Mouse (Mus musculus): ENCODE data around the gene Irs2. TPM values are rescaled to one million over a fixed set of nuclear protein-coding genes. Genes with fewer than 3 reads are reported as not detected.

The Irs2 gene
- polyA plus RNA-seq, 1 experiment from 2014 or later: 7.7 TPM

DNA sequence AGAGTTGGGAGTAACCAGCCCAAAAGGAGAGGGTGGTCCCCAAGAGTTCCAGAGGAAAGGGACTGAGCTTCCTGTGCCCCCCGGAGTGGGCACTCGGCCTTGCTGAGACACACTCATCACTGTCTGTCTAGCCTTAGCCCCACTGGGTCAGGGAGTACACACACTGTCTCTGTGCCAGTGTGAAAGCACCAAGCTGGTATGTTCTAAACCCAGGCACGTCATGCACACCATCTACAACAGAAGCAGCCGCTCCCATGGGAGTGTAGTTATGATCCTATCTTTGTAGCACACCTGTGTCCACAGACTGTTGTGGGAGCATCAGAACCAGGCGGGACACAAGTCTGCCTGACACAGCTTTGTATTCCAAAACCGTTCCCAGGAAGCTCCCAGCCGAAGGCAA, 31.8 kb upstream of the Irs2 start:
- no peaks in the 10 kb centered on the region for H3K4me1 ChIP-seq (replicated peaks; ENCODE audit: control insufficient read depth, insufficient read depth, low read length)
- no peak overlapping the region for H3K4me2 ChIP-seq (ENCODE audit: low read depth, low read length, severe bottlenecking)
- no peaks in the 10 kb centered on the region for H3K36me3 ChIP-seq (ENCODE audit: control insufficient read depth, insufficient read depth, low read length)
- no peaks in the 10 kb centered on the region for H3K27me3 ChIP-seq (ENCODE audit: control insufficient read depth, insufficient read depth, low read length)
- DNase-seq (ENCODE audit: low spot score) (no peak), ATAC-seq (replicated peaks; ENCODE audit: low FRiP score) (no peak)
- WGBS: 92% methylated on average over 7 of the region's 7 CpGs
- H3K9ac ChIP-seq (ENCODE audit: low read length): no peak overlapping the region
- no peak overlapping the region for H3K4me3 ChIP-seq (ENCODE audit: low read depth, low read length)
- no peaks in the 10 kb centered on the region for H3K9me3 ChIP-seq (ENCODE audit: control insufficient read depth, low read length)
- H3K27ac ChIP-seq (ENCODE audit: low read depth, low read length): no peak overlapping the region

DNA sequence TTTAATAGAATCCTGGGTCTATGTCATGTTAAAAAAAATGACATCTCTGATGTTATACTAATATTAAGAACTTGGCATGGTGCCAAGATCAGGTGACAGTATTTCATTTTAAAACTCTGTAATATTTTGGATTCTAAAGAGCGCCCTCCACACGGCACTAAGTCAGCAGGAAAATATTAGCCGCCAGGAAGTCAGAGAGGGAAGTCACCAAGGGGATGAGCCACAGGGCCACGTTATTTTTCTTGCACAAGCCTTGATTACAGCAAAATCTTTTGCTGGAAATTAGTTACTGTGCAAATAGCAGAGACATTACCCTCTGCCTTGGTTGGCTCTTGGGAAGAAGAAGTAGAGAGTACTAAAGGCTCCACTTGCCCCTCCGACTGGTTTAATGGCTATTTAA, 30.5 kb upstream of the Irs2 start:
- WGBS: 90% methylated on average over 5 of the region's 5 CpGs
- no peak overlapping the region for H3K9ac ChIP-seq (ENCODE audit: low read length)
- no peak overlapping the region for H3K27ac ChIP-seq (ENCODE audit: low read depth, low read length)
- no peak overlapping the region for H3K4me2 ChIP-seq (ENCODE audit: low read depth, low read length, severe bottlenecking)
- no peaks in the 10 kb centered on the region for H3K9me3 ChIP-seq (ENCODE audit: control insufficient read depth, low read length)
- H3K36me3 ChIP-seq (ENCODE audit: control insufficient read depth, insufficient read depth, low read length): no peaks in the 10 kb centered on the region
- no peak for DNase-seq (ENCODE audit: low spot score)
- H3K27me3 ChIP-seq (ENCODE audit: control insufficient read depth, insufficient read depth, low read length): no peaks in the 10 kb centered on the region
- no peaks in the 10 kb centered on the region for H3K4me1 ChIP-seq (replicated peaks; ENCODE audit: control insufficient read depth, insufficient read depth, low read length)
- H3K4me3 ChIP-seq (ENCODE audit: low read depth, low read length): no peak overlapping the region
- no peak for ATAC-seq (replicated peaks; ENCODE audit: low FRiP score)

DNA sequence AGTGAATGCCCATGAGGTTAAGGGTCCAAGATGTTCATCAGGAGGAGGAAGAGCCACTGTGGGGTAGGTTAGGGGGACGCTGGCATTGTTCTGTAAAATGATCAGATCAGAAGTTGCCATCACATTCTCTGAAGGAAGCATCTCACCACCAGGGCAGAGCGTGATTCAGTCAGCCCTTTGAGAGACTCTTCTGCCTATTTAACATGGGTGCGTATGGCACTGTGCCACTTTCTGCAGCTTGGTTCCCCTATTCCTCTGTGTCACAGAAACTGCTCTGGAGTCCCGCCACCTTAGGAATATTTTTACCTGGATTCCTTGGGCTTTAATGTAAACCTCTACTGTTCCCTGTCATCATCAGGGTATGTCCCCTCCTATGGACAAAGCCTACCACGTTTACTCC, 30.1 kb upstream of the Irs2 start:
- Histone ChIP-seq H3K36me3 (ENCODE audit: control insufficient read depth, insufficient read depth, low read length) (no peaks in the 10 kb centered on the region), H3K27me3 (ENCODE audit: control insufficient read depth, insufficient read depth, low read length) (no peaks in the 10 kb centered on the region), H3K9me3 (ENCODE audit: control insufficient read depth, low read length) (no peaks in the 10 kb centered on the region), H3K4me1 (replicated peaks; ENCODE audit: control insufficient read depth, insufficient read depth, low read length) (no peaks in the 10 kb centered on the region), H3K9ac (ENCODE audit: low read length) (no peak overlapping the region), H3K4me2 (ENCODE audit: low read depth, low read length, severe bottlenecking) (no peak overlapping the region), H3K27ac (ENCODE audit: low read depth, low read length) (no peak overlapping the region), H3K4me3 (ENCODE audit: low read depth, low read length) (no peak overlapping the region)
- no peak for DNase-seq (ENCODE audit: low spot score)
- no peak for ATAC-seq (replicated peaks; ENCODE audit: low FRiP score)
- WGBS: 90% methylated on average over 5 of the region's 5 CpGs

DNA sequence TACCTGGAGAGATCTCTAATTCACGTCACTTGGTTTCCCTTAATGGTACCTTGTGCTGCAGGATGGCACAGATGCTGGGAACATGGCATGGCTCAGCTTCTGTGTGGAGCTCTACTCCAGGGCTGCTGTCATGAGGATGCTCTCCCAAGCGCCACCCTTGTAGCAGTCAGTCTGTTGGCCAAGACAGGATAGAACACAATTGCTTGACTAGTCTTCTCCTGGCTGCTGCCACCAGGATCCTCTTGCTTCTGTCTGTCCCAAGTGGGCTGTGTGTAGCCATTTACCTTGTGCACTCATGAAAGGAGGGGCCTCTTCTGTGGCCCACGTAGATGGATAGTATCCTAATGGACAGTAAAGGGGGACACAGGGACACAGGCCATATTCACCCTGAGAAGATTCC, 28.5 kb upstream of the Irs2 start:
- no peak overlapping the region for H3K27ac ChIP-seq (ENCODE audit: low read depth, low read length)
- no peaks in the 10 kb centered on the region for H3K27me3 ChIP-seq (ENCODE audit: control insufficient read depth, insufficient read depth, low read length)
- no peaks in the 10 kb centered on the region for H3K4me1 ChIP-seq (replicated peaks; ENCODE audit: control insufficient read depth, insufficient read depth, low read length)
- DNase-seq (ENCODE audit: low spot score) (peak; percentile 21), ATAC-seq (replicated peaks; ENCODE audit: low FRiP score) (no peak)
- no peaks in the 10 kb centered on the region for H3K9me3 ChIP-seq (ENCODE audit: control insufficient read depth, low read length)
- no peak overlapping the region for H3K9ac ChIP-seq (ENCODE audit: low read length)
- no peak overlapping the region for H3K4me2 ChIP-seq (ENCODE audit: low read depth, low read length, severe bottlenecking)
- 85% methylated on average over 3 of the region's 3 CpGs for WGBS
- no peaks in the 10 kb centered on the region for H3K36me3 ChIP-seq (ENCODE audit: control insufficient read depth, insufficient read depth, low read length)
- H3K4me3 ChIP-seq (ENCODE audit: low read depth, low read length): no peak overlapping the region

DNA sequence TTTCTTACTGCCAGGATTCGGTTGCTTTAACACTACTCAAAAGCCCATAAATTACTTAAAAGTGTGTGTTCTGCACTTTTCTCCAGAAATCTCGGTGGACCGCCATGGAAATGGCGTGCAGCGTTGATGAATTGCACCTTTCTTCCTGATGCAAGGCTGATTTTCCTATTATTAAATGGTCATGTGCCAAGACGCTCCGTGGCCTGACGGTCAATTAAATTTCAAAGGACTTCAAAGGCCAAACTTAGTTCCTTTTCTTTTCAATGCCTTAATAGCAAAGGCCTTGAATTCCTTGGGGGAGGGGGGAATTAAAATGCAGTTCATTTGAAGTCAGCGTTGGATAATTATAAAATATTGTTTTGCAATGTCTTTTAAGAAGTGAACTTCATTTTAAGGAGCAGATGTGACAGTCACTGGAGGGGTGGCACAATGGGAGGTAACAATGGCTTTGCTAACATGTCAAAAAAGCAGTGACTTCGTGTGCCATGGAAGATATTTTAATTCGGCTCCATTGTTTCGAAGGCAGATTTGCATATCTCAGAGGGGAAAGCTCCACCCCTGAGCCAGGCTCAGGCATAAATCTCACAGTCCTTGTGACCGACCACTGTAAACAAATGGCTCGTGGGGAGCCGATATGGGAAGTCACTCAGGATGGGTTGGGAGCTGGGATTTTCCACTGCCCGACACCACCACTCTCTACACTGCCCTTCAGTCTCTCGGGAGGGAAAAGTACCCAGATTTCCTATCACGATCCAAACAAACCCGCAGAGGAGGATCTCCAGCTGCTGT, 27.6 kb upstream of the Irs2 start:
- Histone ChIP-seq H3K27me3 (ENCODE audit: control insufficient read depth, insufficient read depth, low read length) (no peaks in the 10 kb centered on the region), H3K4me2 (ENCODE audit: low read depth, low read length, severe bottlenecking) (peak overlapping the region; percentile 34; the same call in 1 of the 2 replicates), H3K4me3 (ENCODE audit: low read depth, low read length) (no peak overlapping the region), H3K9me3 (ENCODE audit: control insufficient read depth, low read length) (no peaks in the 10 kb centered on the region), H3K27ac (ENCODE audit: low read depth, low read length) (no peak overlapping the region), H3K36me3 (ENCODE audit: control insufficient read depth, insufficient read depth, low read length) (no peaks in the 10 kb centered on the region), H3K4me1 (replicated peaks; ENCODE audit: control insufficient read depth, insufficient read depth, low read length) (no peaks in the 10 kb centered on the region), H3K9ac (ENCODE audit: low read length) (no peak overlapping the region)
- peak; percentile 53 for DNase-seq (ENCODE audit: low spot score)
- ATAC-seq (replicated peaks; ENCODE audit: low FRiP score): 0 out of 2 replicates have a peak, but pooled peaks have one; percentile 42
- WGBS: 21% methylated on average over 19 of the region's 19 CpGs

DNA sequence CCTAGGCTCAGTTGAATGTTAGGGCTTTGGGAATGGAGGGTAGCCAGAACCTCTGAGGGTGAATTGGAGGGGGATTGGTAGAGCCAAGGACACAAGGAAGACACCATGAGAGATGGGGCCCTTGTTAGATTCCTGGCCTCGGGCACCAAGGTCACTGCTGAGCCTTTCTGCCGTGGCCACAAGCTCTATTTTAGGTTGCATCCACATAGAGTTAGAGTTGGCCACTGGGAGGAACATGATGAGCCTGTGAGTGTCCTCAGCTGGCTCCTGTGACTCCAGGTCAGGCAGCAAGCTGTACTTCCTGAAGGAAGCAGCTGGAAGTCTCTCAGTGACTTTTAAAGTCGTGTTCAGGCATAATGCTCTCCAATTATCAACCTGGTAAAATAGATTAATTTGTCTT, 16.6 kb upstream of the Irs2 start:
- Histone ChIP-seq H3K4me3 (ENCODE audit: low read depth, low read length) (no peak overlapping the region), H3K9ac (ENCODE audit: low read length) (no peak overlapping the region), H3K27ac (ENCODE audit: low read depth, low read length) (no peak overlapping the region), H3K4me2 (ENCODE audit: low read depth, low read length, severe bottlenecking) (no peak overlapping the region), H3K9me3 (ENCODE audit: control insufficient read depth, low read length) (no peaks in the 10 kb centered on the region), H3K36me3 (ENCODE audit: control insufficient read depth, insufficient read depth, low read length) (no peaks in the 10 kb centered on the region), H3K27me3 (ENCODE audit: control insufficient read depth, insufficient read depth, low read length) (no peaks in the 10 kb centered on the region), H3K4me1 (replicated peaks; ENCODE audit: control insufficient read depth, insufficient read depth, low read length) (no peaks in the 10 kb centered on the region)
- 70% methylated on average over 3 of the region's 3 CpGs for WGBS
- no peak for DNase-seq (ENCODE audit: low spot score)
- no peak for ATAC-seq (replicated peaks; ENCODE audit: low FRiP score)

DNA sequence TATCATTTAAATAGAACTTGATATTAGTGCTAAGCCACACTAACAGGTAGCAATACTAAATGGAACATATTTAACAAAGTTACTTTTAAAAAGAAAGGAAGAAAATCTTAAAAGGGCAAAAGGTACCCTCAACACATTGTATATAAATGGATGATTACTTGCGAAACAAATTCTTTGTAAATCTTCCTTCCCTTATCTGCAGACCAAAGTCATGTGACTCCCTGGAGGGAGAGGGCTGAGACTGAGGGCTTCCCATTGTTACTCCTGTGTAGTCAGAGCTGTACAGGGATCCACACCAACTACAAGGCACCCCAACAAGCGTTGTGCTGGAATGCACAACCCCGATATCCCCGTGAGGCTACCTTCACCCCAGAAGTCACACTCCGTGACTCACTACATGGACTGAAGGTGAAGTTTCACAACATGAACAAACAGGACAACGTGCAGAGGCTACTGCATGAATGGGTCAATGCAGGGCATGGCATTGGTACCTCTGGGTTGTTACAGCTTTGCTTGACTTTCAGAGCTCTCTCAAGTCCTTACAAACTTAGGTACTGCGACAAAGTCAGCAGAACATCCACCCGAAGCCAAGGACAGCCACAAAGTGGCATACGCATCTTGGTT, 12.8 kb upstream of the Irs2 start:
- ATAC-seq (replicated peaks; ENCODE audit: low FRiP score): no peak
- 91% methylated on average over 9 of the region's 9 CpGs for WGBS
- no peak for DNase-seq (ENCODE audit: low spot score)

DNA sequence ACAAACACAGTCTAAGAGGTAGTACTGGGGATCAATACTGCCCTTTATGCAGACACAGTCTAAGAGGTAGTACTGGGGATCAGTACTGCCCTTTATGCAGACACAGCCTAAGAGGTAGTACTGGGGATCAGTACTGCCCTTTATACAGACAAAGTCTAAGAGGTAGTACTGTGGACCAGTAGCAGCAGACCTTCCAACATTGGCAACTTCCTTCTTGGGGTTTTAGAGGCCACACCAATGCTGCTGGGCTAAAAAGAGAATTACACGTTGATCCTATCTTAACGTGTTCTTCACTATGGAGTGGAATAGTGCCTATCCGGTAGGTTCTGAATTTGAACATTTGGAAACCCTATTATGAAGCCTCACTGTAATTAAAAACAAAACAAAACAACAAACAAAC, 7.4 kb upstream of the Irs2 start:
- DNase-seq (ENCODE audit: low spot score) (no peak), ATAC-seq (replicated peaks; ENCODE audit: low FRiP score) (no peak)
- no peak overlapping the region for H3K4me2 ChIP-seq (ENCODE audit: low read depth, low read length, severe bottlenecking)
- H3K4me1 ChIP-seq (replicated peaks; ENCODE audit: control insufficient read depth, insufficient read depth, low read length): no peaks in the 10 kb centered on the region; the same call in 1 of the 2 replicates
- no peak overlapping the region for H3K4me3 ChIP-seq (ENCODE audit: low read depth, low read length)
- H3K27ac ChIP-seq (ENCODE audit: low read depth, low read length): no peak overlapping the region
- no peak overlapping the region for H3K9ac ChIP-seq (ENCODE audit: low read length)
- no peaks in the 10 kb centered on the region for H3K9me3 ChIP-seq (ENCODE audit: control insufficient read depth, low read length)
- WGBS: 90% methylated on average over 3 of the region's 3 CpGs
- no peaks in the 10 kb centered on the region for H3K27me3 ChIP-seq (ENCODE audit: control insufficient read depth, insufficient read depth, low read length)
- no peaks in the 10 kb centered on the region for H3K36me3 ChIP-seq (ENCODE audit: control insufficient read depth, insufficient read depth, low read length)

More for the DNA sequence above, 12.8 kb upstream of the Irs2 start:
- Histone ChIP-seq H3K4me3 (ENCODE audit: low read depth, low read length) (no peak overlapping the region), H3K4me2 (ENCODE audit: low read depth, low read length, severe bottlenecking) (no peak overlapping the region), H3K27me3 (ENCODE audit: control insufficient read depth, insufficient read depth, low read length) (no peaks in the 10 kb centered on the region), H3K9me3 (ENCODE audit: control insufficient read depth, low read length) (no peaks in the 10 kb centered on the region), H3K4me1 (replicated peaks; ENCODE audit: control insufficient read depth, insufficient read depth, low read length) (no peaks in the 10 kb centered on the region), H3K36me3 (ENCODE audit: control insufficient read depth, insufficient read depth, low read length) (no peaks in the 10 kb centered on the region), H3K9ac (ENCODE audit: low read length) (no peak overlapping the region), H3K27ac (ENCODE audit: low read depth, low read length) (no peak overlapping the region)

DNA sequence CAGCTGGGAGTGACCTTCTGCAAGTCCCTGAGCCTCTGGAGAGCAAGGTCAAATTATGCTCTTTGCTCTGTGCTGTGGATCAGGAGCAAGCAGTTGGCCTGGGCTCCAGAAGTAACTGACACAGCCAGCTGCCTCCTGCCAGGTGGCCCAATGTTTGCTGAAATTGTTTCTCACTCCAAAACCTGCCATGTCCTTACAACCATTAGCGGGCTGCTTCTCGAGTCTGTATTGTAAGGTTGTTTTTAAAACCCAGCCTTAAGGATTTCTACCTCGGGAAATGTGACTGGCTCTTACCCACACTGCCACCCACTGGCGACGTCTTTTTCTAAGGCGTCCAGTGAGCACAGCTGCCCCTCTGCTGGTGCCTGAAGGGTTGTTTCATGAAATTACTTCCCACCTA, 5.0 kb upstream of the Irs2 start:
- no peaks in the 10 kb centered on the region for H3K36me3 ChIP-seq (ENCODE audit: control insufficient read depth, insufficient read depth, low read length)
- DNase-seq (ENCODE audit: low spot score): peak; percentile 74
- no peak overlapping the region for H3K4me2 ChIP-seq (ENCODE audit: low read depth, low read length, severe bottlenecking)
- no peak overlapping the region for H3K4me3 ChIP-seq (ENCODE audit: low read depth, low read length)
- no peak overlapping the region for H3K9ac ChIP-seq (ENCODE audit: low read length)
- no peaks in the 10 kb centered on the region for H3K9me3 ChIP-seq (ENCODE audit: control insufficient read depth, low read length)
- no peak overlapping the region for H3K27ac ChIP-seq (ENCODE audit: low read depth, low read length)
- WGBS: 2% methylated on average over 6 of the region's 6 CpGs
- no peaks in the 10 kb centered on the region for H3K27me3 ChIP-seq (ENCODE audit: control insufficient read depth, insufficient read depth, low read length)
- peaks cover 5% of the 10 kb centered on the region; the same call in 1 of the 2 replicates for H3K4me1 ChIP-seq (replicated peaks; ENCODE audit: control insufficient read depth, insufficient read depth, low read length)
- ATAC-seq (replicated peaks; ENCODE audit: low FRiP score): no peak
